Mouse (Mus musculus) stomach, postnatal 0 days (tissue): ENCODE data around the gene Gucd1.

ENCODE experiments used
- CTCF ChIP-seq: IDR thresholded peaks from 2 replicates; pipeline ENCODE4 v1.5.1; 2016; ENCODE audit warnings: antibody characterized with exemption, low read depth, mild to moderate bottlenecking, moderate library complexity
- EP300 ChIP-seq: optimal IDR thresholded peaks from 2 replicates; pipeline ENCODE3; 2016; ENCODE audit warnings: antibody characterized with exemption

- no peak for TF ChIP-seq CTCF
- TF ChIP-seq EP300: no peak
Observed at GRCm38 (mm10) chr10:75495921-75496320, 21.9 kb downstream of the Gucd1 start.
